Mouse (Mus musculus): Measurements from ENCODE around the gene Atp2b1. TPM values are rescaled to one million over a fixed set of nuclear protein-coding genes. Genes with fewer than 3 reads are reported as not detected.

The Atp2b1 gene
- total and polyA plus RNA-seq, 3 experiments, result 15.1 to 74.4 (median 64.6) TPM

DNA sequence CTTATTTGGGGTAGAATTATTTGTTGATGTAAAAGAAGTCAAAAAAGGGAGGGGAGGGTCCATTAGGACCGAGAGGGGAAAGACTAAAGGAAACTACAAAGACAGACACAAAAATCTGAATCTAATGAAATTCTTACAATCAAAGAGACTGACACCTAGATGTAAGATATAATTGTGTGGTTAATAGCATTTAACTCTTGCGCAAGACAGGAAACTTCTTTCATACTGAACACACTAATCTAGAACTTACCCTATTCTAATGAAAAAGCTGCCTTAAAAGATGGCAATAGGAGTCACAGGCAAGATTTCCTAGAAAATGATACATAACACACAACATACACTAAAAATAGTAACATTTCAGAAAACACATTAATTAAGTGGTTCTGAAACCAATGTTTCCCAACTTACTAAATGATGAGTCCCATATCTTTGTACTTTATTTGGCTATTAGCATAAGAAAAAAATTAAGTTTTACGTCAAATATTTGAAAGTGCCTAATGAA lies 27.4 kb upstream of the Atp2b1 start:
- no peaks in the 10 kb centered on the region for H3K79me2 ChIP-seq (replicated peaks; ENCODE audit: control insufficient read depth, insufficient read depth, low read length)
- no peaks in the 10 kb centered on the region for H3K36me3 ChIP-seq (ENCODE audit: control insufficient read depth, insufficient read depth, low read length)
- no peaks in the 10 kb centered on the region for H3K27me3 ChIP-seq (ENCODE audit: control insufficient read depth, insufficient read depth, low read length)
- no peak for TF ChIP-seq POLR2A (IDR thresholded peaks at IDR 0.05; ENCODE audit: insufficient read depth, low read depth, low read length)
- no peak for TF ChIP-seq CTCF (IDR thresholded peaks at IDR 0.05)
- TF ChIP-seq EP300 (IDR thresholded peaks at IDR 0.05; ENCODE audit: insufficient read depth, low read depth, low read length), result no peak
- no peak overlapping the region for H3K4me3 ChIP-seq
- DNase-seq, result no peak
- intact Hi-C loops (cut with DNase I), result no loop called here
- WGBS, result 89% methylated on average over 3 of the region's 3 CpGs
- no peak overlapping the region for H3K9ac ChIP-seq (ENCODE audit: low read depth, low read length)
- H3K27ac ChIP-seq, result no peak overlapping the region
- no peaks in the 10 kb centered on the region for H3K4me1 ChIP-seq (ENCODE audit: control insufficient read depth, insufficient read depth, low read length)

DNA sequence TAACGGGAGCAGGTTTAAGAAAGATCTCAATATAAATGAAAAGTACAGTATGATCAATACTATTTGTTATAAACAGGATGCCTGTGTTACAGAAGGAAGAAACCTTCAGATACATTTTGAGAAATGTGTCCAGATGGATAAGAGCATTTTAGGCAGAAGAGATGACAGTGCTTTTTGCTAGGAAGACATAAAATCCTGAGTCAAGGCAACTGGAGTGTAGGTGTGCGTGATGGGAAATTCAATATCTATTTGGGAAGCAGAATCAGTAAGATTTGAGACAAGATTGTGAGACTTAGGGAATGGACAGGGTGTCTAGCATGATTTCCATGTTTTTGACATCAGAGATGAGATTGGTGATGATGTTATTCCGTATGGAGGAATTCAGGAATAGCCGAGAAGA lies 22.8 kb upstream of the Atp2b1 start:
- no peaks in the 10 kb centered on the region for H3K36me3 ChIP-seq (ENCODE audit: control insufficient read depth, insufficient read depth, low read length)
- H3K79me2 ChIP-seq (replicated peaks; ENCODE audit: control insufficient read depth, insufficient read depth, low read length), result no peaks in the 10 kb centered on the region
- TF ChIP-seq POLR2A (IDR thresholded peaks at IDR 0.05; ENCODE audit: insufficient read depth, low read depth, low read length) (no peak), EP300 (IDR thresholded peaks at IDR 0.05; ENCODE audit: insufficient read depth, low read depth, low read length) (no peak), CTCF (IDR thresholded peaks at IDR 0.05) (no peak)
- no peaks in the 10 kb centered on the region for H3K4me1 ChIP-seq (ENCODE audit: control insufficient read depth, insufficient read depth, low read length)
- DNase-seq, result no peak
- H3K9ac ChIP-seq (ENCODE audit: low read depth, low read length), result no peak overlapping the region
- H3K27me3 ChIP-seq (ENCODE audit: control insufficient read depth, insufficient read depth, low read length), result no peaks in the 10 kb centered on the region
- 96% methylated on average over 4 of the region's 4 CpGs for WGBS
- intact Hi-C loops (cut with DNase I), result no loop called here
- H3K27ac ChIP-seq, result no peak overlapping the region
- H3K4me3 ChIP-seq, result no peak overlapping the region

DNA sequence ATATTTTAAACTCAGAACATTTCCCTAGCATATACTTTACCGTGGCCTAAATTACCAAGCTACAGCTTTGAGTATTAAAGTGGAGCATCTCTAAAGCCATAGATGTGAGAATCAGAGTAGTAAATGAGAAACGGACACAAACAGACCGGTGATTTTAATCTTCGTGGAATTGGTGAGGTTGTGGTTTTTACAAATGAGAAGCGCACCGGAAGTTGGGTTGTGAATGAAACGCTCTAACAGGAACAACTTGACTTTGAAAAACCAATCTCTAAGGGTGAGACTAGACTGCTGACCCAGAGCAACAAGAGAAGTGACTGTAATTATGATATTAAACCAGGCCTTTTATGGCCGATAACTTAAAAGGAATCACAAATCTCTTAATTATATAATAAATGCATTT lies 16.7 kb upstream of the Atp2b1 start:
- Histone ChIP-seq H3K79me2 (replicated peaks; ENCODE audit: control insufficient read depth, insufficient read depth, low read length) (no peaks in the 10 kb centered on the region), H3K4me3 (no peak overlapping the region), H3K4me1 (ENCODE audit: control insufficient read depth, insufficient read depth, low read length) (no peaks in the 10 kb centered on the region), H3K27ac (no peak overlapping the region), H3K36me3 (ENCODE audit: control insufficient read depth, insufficient read depth, low read length) (no peaks in the 10 kb centered on the region), H3K27me3 (ENCODE audit: control insufficient read depth, insufficient read depth, low read length) (no peaks in the 10 kb centered on the region), H3K9ac (ENCODE audit: low read depth, low read length) (no peak overlapping the region)
- no peak for TF ChIP-seq EP300 (IDR thresholded peaks at IDR 0.05; ENCODE audit: insufficient read depth, low read depth, low read length)
- no peak for TF ChIP-seq POLR2A (IDR thresholded peaks at IDR 0.05; ENCODE audit: insufficient read depth, low read depth, low read length)
- no peak for TF ChIP-seq CTCF (IDR thresholded peaks at IDR 0.05)
- intact Hi-C loops (cut with DNase I), result no loop called here
- WGBS, result 94% methylated on average over 8 of the region's 8 CpGs
- no peak for DNase-seq

DNA sequence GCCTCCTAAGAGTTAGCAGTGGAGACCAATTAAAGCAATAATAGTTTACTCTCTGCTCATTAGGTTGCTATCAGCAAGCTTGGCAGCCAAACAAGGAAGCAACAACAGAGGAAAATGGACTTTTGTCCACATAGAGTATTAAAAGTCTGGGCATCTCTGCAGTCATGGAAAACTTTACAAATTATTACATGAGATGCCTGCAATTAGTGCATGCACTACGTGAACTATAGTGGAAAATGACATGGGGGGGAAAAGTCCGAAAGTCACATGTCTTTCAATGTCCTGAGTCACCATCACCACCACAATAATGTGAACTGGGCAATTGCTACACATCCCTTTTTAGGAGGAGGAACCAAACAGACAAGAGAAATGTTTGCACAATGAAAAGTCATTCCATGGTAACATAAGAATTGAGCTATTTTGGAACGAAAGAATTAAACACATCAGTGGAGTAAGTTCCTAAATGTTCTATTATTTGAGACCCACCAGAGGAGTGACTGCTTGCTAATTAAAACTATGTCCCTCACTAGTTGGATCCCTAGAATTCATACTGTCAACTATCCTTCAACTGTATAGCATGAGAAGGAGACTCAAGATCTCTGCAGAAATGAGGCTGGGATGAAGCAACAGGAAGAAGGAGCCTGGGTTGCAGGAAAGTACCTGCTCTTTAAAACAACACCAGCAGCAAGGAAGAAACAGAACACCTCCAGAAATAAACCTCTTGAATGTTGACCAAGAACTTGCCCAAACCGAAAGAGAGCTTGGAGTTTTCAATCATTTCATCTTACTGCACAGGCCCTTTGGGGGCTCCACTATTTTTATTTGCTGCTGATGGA lies 16.1 kb upstream of the Atp2b1 start:
- no peak overlapping the region for H3K4me3 ChIP-seq
- 81% methylated on average over 4 of the region's 4 CpGs for WGBS
- no peak for TF ChIP-seq EP300 (IDR thresholded peaks at IDR 0.05; ENCODE audit: insufficient read depth, low read depth, low read length)
- TF ChIP-seq POLR2A (IDR thresholded peaks at IDR 0.05; ENCODE audit: insufficient read depth, low read depth, low read length), result no peak
- no peak for TF ChIP-seq CTCF (IDR thresholded peaks at IDR 0.05)
- no peak overlapping the region for H3K9ac ChIP-seq (ENCODE audit: low read depth, low read length)
- intact Hi-C loops (cut with DNase I), result no loop called here
- no peaks in the 10 kb centered on the region for H3K27me3 ChIP-seq (ENCODE audit: control insufficient read depth, insufficient read depth, low read length)
- no peak for DNase-seq
- H3K27ac ChIP-seq, result no peak overlapping the region
- H3K36me3 ChIP-seq (ENCODE audit: control insufficient read depth, insufficient read depth, low read length), result no peaks in the 10 kb centered on the region
- no peaks in the 10 kb centered on the region for H3K4me1 ChIP-seq (ENCODE audit: control insufficient read depth, insufficient read depth, low read length)
- H3K79me2 ChIP-seq (replicated peaks; ENCODE audit: control insufficient read depth, insufficient read depth, low read length), result no peaks in the 10 kb centered on the region

DNA sequence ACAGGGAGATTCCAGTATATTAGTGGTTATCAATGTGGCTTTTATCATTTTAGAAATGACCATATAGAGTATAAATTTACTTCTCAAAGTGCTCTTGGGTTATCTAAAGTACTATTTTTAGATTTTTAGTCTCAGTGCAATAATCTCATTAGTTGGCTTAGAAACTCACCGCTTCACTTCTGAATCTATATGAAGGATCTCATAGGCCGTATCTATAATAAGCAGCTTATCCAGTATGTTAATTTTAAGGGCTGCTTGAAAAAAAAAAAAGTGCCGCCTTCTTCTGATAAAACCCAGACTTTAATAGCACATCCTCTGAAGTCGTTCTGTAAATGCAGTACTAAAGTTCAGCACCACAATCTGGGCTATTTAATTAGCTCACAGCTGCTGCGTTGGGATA lies 12.7 kb upstream of the Atp2b1 start:
- TF ChIP-seq POLR2A (IDR thresholded peaks at IDR 0.05; ENCODE audit: insufficient read depth, low read depth, low read length), result no peak
- no peak for TF ChIP-seq EP300 (IDR thresholded peaks at IDR 0.05; ENCODE audit: insufficient read depth, low read depth, low read length)
- no peak for TF ChIP-seq CTCF (IDR thresholded peaks at IDR 0.05)
- Histone ChIP-seq H3K9ac (ENCODE audit: low read depth, low read length) (no peak overlapping the region), H3K27ac (no peak overlapping the region), H3K27me3 (ENCODE audit: control insufficient read depth, insufficient read depth, low read length) (no peaks in the 10 kb centered on the region), H3K4me3 (no peak overlapping the region), H3K4me1 (ENCODE audit: control insufficient read depth, insufficient read depth, low read length) (no peaks in the 10 kb centered on the region), H3K79me2 (replicated peaks; ENCODE audit: control insufficient read depth, insufficient read depth, low read length) (no peaks in the 10 kb centered on the region), H3K36me3 (ENCODE audit: control insufficient read depth, insufficient read depth, low read length) (no peaks in the 10 kb centered on the region)
- no peak for DNase-seq
- WGBS, result 49% methylated on average over 5 of the region's 5 CpGs
- intact Hi-C loops (cut with DNase I), result no loop called here

DNA sequence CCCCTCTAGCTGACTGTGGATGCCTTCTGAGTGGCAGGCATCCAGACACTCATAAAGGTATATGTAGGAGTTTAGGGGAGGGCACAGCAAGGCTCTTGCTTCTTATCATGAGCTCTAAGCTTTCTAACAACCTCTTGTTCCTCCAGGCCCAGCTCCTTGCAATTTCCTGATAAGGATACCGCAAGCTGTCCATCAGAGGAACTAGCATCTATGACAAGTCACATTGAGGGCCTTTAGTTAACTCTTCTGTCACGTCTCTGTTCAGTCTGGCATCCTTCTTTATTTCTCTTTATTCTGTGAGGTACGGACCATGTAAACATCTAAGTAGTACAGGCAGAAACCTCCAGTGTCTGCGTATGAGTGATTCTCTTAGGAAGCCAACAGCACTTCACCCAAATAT lies 8.2 kb upstream of the Atp2b1 start:
- Histone ChIP-seq H3K4me3 (no peak overlapping the region), H3K79me2 (replicated peaks; ENCODE audit: control insufficient read depth, insufficient read depth, low read length) (no peaks in the 10 kb centered on the region), H3K4me1 (ENCODE audit: control insufficient read depth, insufficient read depth, low read length) (peaks cover 1% of the 10 kb centered on the region; the same call in 1 of the 2 replicates), H3K36me3 (ENCODE audit: control insufficient read depth, insufficient read depth, low read length) (no peaks in the 10 kb centered on the region), H3K27me3 (ENCODE audit: control insufficient read depth, insufficient read depth, low read length) (no peaks in the 10 kb centered on the region), H3K9ac (ENCODE audit: low read depth, low read length) (no peak overlapping the region), H3K27ac (no peak overlapping the region)
- WGBS, result 80% methylated on average over 4 of the region's 4 CpGs
- no peak for DNase-seq
- TF ChIP-seq POLR2A (IDR thresholded peaks at IDR 0.05; ENCODE audit: insufficient read depth, low read depth, low read length) (no peak), CTCF (IDR thresholded peaks at IDR 0.05) (no peak), EP300 (IDR thresholded peaks at IDR 0.05; ENCODE audit: insufficient read depth, low read depth, low read length) (no peak)
- intact Hi-C loops (cut with DNase I), result no loop called here
